Mouse (Mus musculus) midbrain, postnatal 0 days (tissue): ENCODE measurements around the gene Fat3. TPM values are rescaled to one million over a fixed set of nuclear protein-coding genes. Genes with fewer than 3 reads are reported as not detected.
A peak's percentile ranks its signal among the peaks of the same experiment; 100 is the strongest.

Source experiments
- ATAC-seq: fragments of 200-750 bp; cut with Nextera tagmentation; 2 replicates; pipeline ENCODE4 v1.8.0; 2017; ENCODE audit warnings: moderate number of reproducible peaks, mild to moderate bottlenecking, moderate TSS enrichment, moderate library complexity; ENCODE audit not compliant: low FRiP score
- DNase-seq: peaks from one replicate; pipeline ENCODE4 v3.0.0-alpha.2; 2015; ENCODE audit warnings: low spot score
- H3K27ac ChIP-seq: fragments of 300-500 bp; sonication (generic); 2 replicates; pipeline ENCODE4 v1.5.1; 2014; ENCODE audit warnings: low read depth, mild to moderate bottlenecking, low read length, mixed read lengths
- H3K27me3 ChIP-seq: fragments of 300-500 bp; sonication (generic); 2 replicates; pipeline ENCODE4 v1.6.1; 2014; ENCODE audit warnings: low read length, control low read depth, mixed read lengths; ENCODE audit not compliant: insufficient read depth
- H3K36me3 ChIP-seq: fragments of 300-500 bp; sonication (generic); 2 replicates; pipeline ENCODE4 v1.6.1; 2014; ENCODE audit warnings: low read length, control low read depth, mixed read lengths; ENCODE audit not compliant: insufficient read depth
- H3K4me1 ChIP-seq: fragments of 300-500 bp; sonication (generic); 2 replicates; pipeline ENCODE4 v1.6.1; 2014; ENCODE audit warnings: mild to moderate bottlenecking, control low read depth, antibody characterized with exemption, low read length, mixed read lengths; ENCODE audit not compliant: insufficient read depth
- H3K4me2 ChIP-seq: fragments of 300-500 bp; sonication (generic); 2 replicates; pipeline ENCODE4 v1.6.1; 2014; ENCODE audit warnings: low read depth, mild to moderate bottlenecking, low read length, mixed read lengths; ENCODE audit not compliant: poor library complexity, severe bottlenecking
- H3K4me3 ChIP-seq: fragments of 300-500 bp; sonication (generic); 2 replicates; pipeline ENCODE4 v1.5.1; 2014; ENCODE audit warnings: low read depth, mild to moderate bottlenecking, low read length, moderate library complexity
- H3K9ac ChIP-seq: fragments of 300-500 bp; sonication (generic); replicated peaks from 2 replicates; pipeline ENCODE4 v1.6.1; 2014; ENCODE audit warnings: mild to moderate bottlenecking, low read length, moderate library complexity, mixed read lengths; ENCODE audit not compliant: poor library complexity, severe bottlenecking
- H3K9me3 ChIP-seq: fragments of 300-500 bp; sonication (generic); 2 replicates; pipeline ENCODE4 v1.6.1; 2016; ENCODE audit warnings: low read length, control low read depth
- CTCF ChIP-seq: IDR thresholded peaks from 2 replicates; pipeline ENCODE4 v1.5.1; 2016; ENCODE audit warnings: antibody characterized with exemption, mild to moderate bottlenecking
- WGBS: fragments of 180-500 bp; shearing (Covaris S2); extraction: QIAGEN DNeasy Blood & Tissue Kit; methylation state at CpG from one replicate; pipeline ENCODE4 v1.1.7; 2014; 5-methylcytosine and 5-hydroxymethylcytosine counted together
- polyA plus RNA-seq: library from polyadenylated mRNA; unstranded; fragments of >200 nt; fragmentation: Nextera tagmentation; extraction: Ambion mirVana; gene quantifications from 2 replicates; pipeline ENCODE4 v1.2.1, GENCODE M21; 2015
- total RNA-seq: library from RNA; depleted of rRNA; stranded (reverse); fragments of >200 nt; gene quantifications from 2 replicates; pipeline ENCODE4 v1.2.3, GENCODE M21; 2014

Fat3 gene
- total and polyA plus RNA-seq, 2 experiments from 2014 or later = 7.6 to 63.7 TPM

DNA sequence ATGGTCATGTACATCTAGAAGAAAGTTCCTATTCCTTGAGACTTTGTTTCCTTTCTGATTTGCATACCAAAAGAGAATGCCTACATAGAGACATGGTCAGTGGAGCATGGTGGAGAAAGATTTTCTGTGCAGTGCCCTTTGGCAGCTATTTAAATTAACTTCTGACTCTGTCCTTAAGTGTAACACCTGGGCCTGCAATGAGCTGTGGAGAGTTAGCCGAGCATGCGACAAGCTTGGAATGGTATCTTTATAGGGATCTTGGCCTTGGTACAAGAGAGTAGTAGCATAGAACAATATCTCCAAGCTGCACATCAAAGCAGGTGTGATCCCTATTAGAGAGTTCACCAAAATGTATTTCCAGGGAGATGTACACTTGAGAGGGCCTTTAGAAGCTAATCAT, 368.0 kb downstream of the Fat3 start:
- Histone ChIP-seq H3K27me3 (no peaks in the 10 kb centered on the region), H3K9ac (no peak overlapping the region), H3K27ac (no peak overlapping the region), H3K4me1 (no peaks in the 10 kb centered on the region), H3K36me3 (no peaks in the 10 kb centered on the region), H3K4me3 (no peak overlapping the region), H3K9me3 (no peaks in the 10 kb centered on the region), H3K4me2 (no peak overlapping the region)
- TF ChIP-seq CTCF = no peak
- no peak for ATAC-seq
- WGBS = 85% methylated on average over 2 of the region's 2 CpGs
- no peak for DNase-seq

GRCm38 (mm10) chr9:16132594-16132993, 368.5 kb downstream of the Fat3 start:
- Histone ChIP-seq H3K4me2 (no peak overlapping the region), H3K27me3 (no peaks in the 10 kb centered on the region), H3K4me3 (no peak overlapping the region), H3K27ac (no peak overlapping the region), H3K4me1 (no peaks in the 10 kb centered on the region), H3K36me3 (no peaks in the 10 kb centered on the region), H3K9me3 (no peaks in the 10 kb centered on the region), H3K9ac (no peak overlapping the region)
- DNase-seq (no peak), ATAC-seq (no peak)
- WGBS = 67% methylated on average over 1 of the region's 1 CpGs
- TF ChIP-seq CTCF = no peak

- Histone ChIP-seq H3K4me3 (no peak overlapping the region), H3K9ac (no peak overlapping the region), H3K4me1 (no peaks in the 10 kb centered on the region), H3K27ac (no peak overlapping the region), H3K4me2 (no peak overlapping the region), H3K9me3 (no peaks in the 10 kb centered on the region), H3K36me3 (no peaks in the 10 kb centered on the region), H3K27me3 (no peaks in the 10 kb centered on the region)
- DNase-seq (no peak), ATAC-seq (no peak)
- no peak for TF ChIP-seq CTCF
- 68% methylated on average over 5 of the region's 5 CpGs for WGBS
These were observed 379.3 kb downstream of the Fat3 start for GRCm38 (mm10) chr9:16121756-16122155.

DNA sequence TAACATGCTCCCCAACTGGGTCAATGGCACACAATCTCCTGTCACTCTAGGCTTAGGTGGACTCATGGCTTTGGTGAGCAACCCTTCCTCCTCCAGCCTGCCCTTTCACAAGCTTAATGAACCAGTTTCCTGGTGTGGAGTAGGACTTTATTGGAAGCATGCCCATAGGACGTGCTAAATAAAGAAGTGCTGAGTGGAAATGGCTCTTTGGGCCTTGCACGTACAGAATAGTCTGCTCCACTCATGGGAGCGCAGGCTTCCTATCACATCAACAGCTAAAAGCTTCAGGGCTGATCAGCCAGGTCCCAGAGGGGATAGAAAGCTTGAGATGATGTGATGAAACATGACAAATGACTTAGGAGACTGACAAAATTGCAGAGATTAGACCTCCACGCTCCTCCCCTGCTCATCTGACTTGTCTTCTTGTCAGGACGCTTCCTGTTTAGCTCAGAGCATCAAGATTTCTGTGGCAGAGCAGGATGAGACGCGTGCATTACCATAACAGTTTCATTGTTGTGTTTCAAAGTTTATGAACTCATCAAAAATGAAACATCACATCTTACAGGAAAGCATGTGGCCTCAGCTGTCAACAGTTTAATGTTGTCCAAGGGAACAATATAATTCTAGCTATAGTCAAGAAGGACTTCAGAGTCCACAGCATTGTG, 386.1 kb downstream of the Fat3 start:
- no peaks in the 10 kb centered on the region for H3K36me3 ChIP-seq
- no peaks in the 10 kb centered on the region for H3K27me3 ChIP-seq
- no peak overlapping the region for H3K9ac ChIP-seq
- no peak for ATAC-seq
- WGBS = 58% methylated on average over 7 of the region's 7 CpGs
- H3K4me1 ChIP-seq = no peaks in the 10 kb centered on the region
- no peak overlapping the region for H3K27ac ChIP-seq
- no peaks in the 10 kb centered on the region for H3K9me3 ChIP-seq
- TF ChIP-seq CTCF = no peak
- peak; percentile 40 for DNase-seq
- H3K4me2 ChIP-seq = no peak overlapping the region
- no peak overlapping the region for H3K4me3 ChIP-seq

GRCm38 (mm10) chr9:16113936-16114642, 387.0 kb downstream of the Fat3 start:
- TF ChIP-seq CTCF = no peak
- no peaks in the 10 kb centered on the region for H3K9me3 ChIP-seq
- no peaks in the 10 kb centered on the region for H3K4me1 ChIP-seq
- no peaks in the 10 kb centered on the region for H3K27me3 ChIP-seq
- no peaks in the 10 kb centered on the region for H3K36me3 ChIP-seq
- DNase-seq = no peak
- no peak overlapping the region for H3K4me2 ChIP-seq
- 90% methylated on average over 4 of the region's 4 CpGs for WGBS
- H3K9ac ChIP-seq = no peak overlapping the region
- ATAC-seq = no peak
- no peak overlapping the region for H3K4me3 ChIP-seq
- no peak overlapping the region for H3K27ac ChIP-seq

GRCm38 (mm10) chr9:16107900-16108299, 393.2 kb downstream of the Fat3 start:
- Histone ChIP-seq H3K36me3 (no peaks in the 10 kb centered on the region), H3K9ac (no peak overlapping the region), H3K4me3 (no peak overlapping the region), H3K4me1 (no peaks in the 10 kb centered on the region), H3K4me2 (no peak overlapping the region), H3K27me3 (no peaks in the 10 kb centered on the region), H3K9me3 (no peaks in the 10 kb centered on the region), H3K27ac (no peak overlapping the region)
- ATAC-seq = no peak
- TF ChIP-seq CTCF = no peak
- WGBS = 86% methylated on average over 5 of the region's 5 CpGs
- no peak for DNase-seq
